Mouse (Mus musculus) midbrain, postnatal 0 days (tissue): Measurements from ENCODE around the gene Arhgef9. TPM values are rescaled to one million over a fixed set of nuclear protein-coding genes. Genes with fewer than 3 reads are reported as not detected.

Source experiments
- ATAC-seq: fragments of 200-750 bp; cut with Nextera tagmentation; 2 replicates; pipeline ENCODE4 v1.8.0; 2017; ENCODE audit warnings: moderate number of reproducible peaks, mild to moderate bottlenecking, moderate TSS enrichment, moderate library complexity; ENCODE audit not compliant: low FRiP score
- DNase-seq: peaks from one replicate; pipeline ENCODE4 v3.0.0-alpha.2; 2015; ENCODE audit warnings: low spot score
- H3K27ac ChIP-seq: fragments of 300-500 bp; sonication (generic); 2 replicates; pipeline ENCODE4 v1.5.1; 2014; ENCODE audit warnings: low read depth, mild to moderate bottlenecking, low read length, mixed read lengths
- H3K27me3 ChIP-seq: fragments of 300-500 bp; sonication (generic); 2 replicates; pipeline ENCODE4 v1.6.1; 2014; ENCODE audit warnings: low read length, control low read depth, mixed read lengths; ENCODE audit not compliant: insufficient read depth
- H3K36me3 ChIP-seq: fragments of 300-500 bp; sonication (generic); 2 replicates; pipeline ENCODE4 v1.6.1; 2014; ENCODE audit warnings: low read length, control low read depth, mixed read lengths; ENCODE audit not compliant: insufficient read depth
- H3K4me1 ChIP-seq: fragments of 300-500 bp; sonication (generic); 2 replicates; pipeline ENCODE4 v1.6.1; 2014; ENCODE audit warnings: mild to moderate bottlenecking, control low read depth, antibody characterized with exemption, low read length, mixed read lengths; ENCODE audit not compliant: insufficient read depth
- H3K4me2 ChIP-seq: fragments of 300-500 bp; sonication (generic); 2 replicates; pipeline ENCODE4 v1.6.1; 2014; ENCODE audit warnings: low read depth, mild to moderate bottlenecking, low read length, mixed read lengths; ENCODE audit not compliant: poor library complexity, severe bottlenecking
- H3K4me3 ChIP-seq: fragments of 300-500 bp; sonication (generic); 2 replicates; pipeline ENCODE4 v1.5.1; 2014; ENCODE audit warnings: low read depth, mild to moderate bottlenecking, low read length, moderate library complexity
- H3K9ac ChIP-seq: fragments of 300-500 bp; sonication (generic); replicated peaks from 2 replicates; pipeline ENCODE4 v1.6.1; 2014; ENCODE audit warnings: mild to moderate bottlenecking, low read length, moderate library complexity, mixed read lengths; ENCODE audit not compliant: poor library complexity, severe bottlenecking
- H3K9me3 ChIP-seq: fragments of 300-500 bp; sonication (generic); 2 replicates; pipeline ENCODE4 v1.6.1; 2016; ENCODE audit warnings: low read length, control low read depth
- CTCF ChIP-seq: IDR thresholded peaks from 2 replicates; pipeline ENCODE4 v1.5.1; 2016; ENCODE audit warnings: antibody characterized with exemption, mild to moderate bottlenecking
- WGBS: fragments of 180-500 bp; shearing (Covaris S2); extraction: QIAGEN DNeasy Blood & Tissue Kit; methylation state at CpG from one replicate; pipeline ENCODE4 v1.1.7; 2014; 5-methylcytosine and 5-hydroxymethylcytosine counted together
- polyA plus RNA-seq: library from polyadenylated mRNA; unstranded; fragments of >200 nt; fragmentation: Nextera tagmentation; extraction: Ambion mirVana; gene quantifications from 2 replicates; pipeline ENCODE4 v1.2.1, GENCODE M21; 2015
- total RNA-seq: library from RNA; depleted of rRNA; stranded (reverse); fragments of >200 nt; gene quantifications from 2 replicates; pipeline ENCODE4 v1.2.3, GENCODE M21; 2014

Arhgef9 gene
- total and polyA plus RNA-seq, 2 experiments from 2014 or later, result 31.6 to 61.1 TPM

GRCm38 (mm10) chrX:95131783-95132182 lies 64.9 kb downstream of the Arhgef9 start:
- no peak for ATAC-seq
- no peaks in the 10 kb centered on the region for H3K36me3 ChIP-seq
- no peak overlapping the region for H3K4me2 ChIP-seq
- H3K9me3 ChIP-seq, result no peaks in the 10 kb centered on the region
- no peak for DNase-seq
- no peak for TF ChIP-seq CTCF
- H3K27me3 ChIP-seq, result no peaks in the 10 kb centered on the region
- no peaks in the 10 kb centered on the region for H3K4me1 ChIP-seq
- no peak overlapping the region for H3K9ac ChIP-seq
- H3K27ac ChIP-seq, result no peak overlapping the region
- 91% methylated on average over 1 of the region's 1 CpGs for WGBS
- no peak overlapping the region for H3K4me3 ChIP-seq

- 44% methylated on average over 6 of the region's 6 CpGs for whole genome bisulfite sequencing
- TF ChIP-seq CTCF, result no peak
- H3K9ac ChIP-seq, result no peak overlapping the region
- no peaks in the 10 kb centered on the region for H3K9me3 ChIP-seq
- no peaks in the 10 kb centered on the region for H3K4me1 ChIP-seq
- H3K4me2 ChIP-seq, result no peak overlapping the region
- H3K4me3 ChIP-seq, result no peak overlapping the region
- ATAC-seq (no peak), DNase-seq (no peak)
- H3K27ac ChIP-seq, result no peak overlapping the region
- no peaks in the 10 kb centered on the region for H3K27me3 ChIP-seq
- no peaks in the 10 kb centered on the region for H3K36me3 ChIP-seq
These were observed 73.2 kb downstream of the Arhgef9 start for GRCm38 (mm10) chrX:95123462-95123861.

- no peaks in the 10 kb centered on the region for H3K36me3 ChIP-seq
- no peak for TF ChIP-seq CTCF
- no peak overlapping the region for H3K4me3 ChIP-seq
- no peak overlapping the region for H3K27ac ChIP-seq
- DNase-seq (no peak), ATAC-seq (no peak)
- no peaks in the 10 kb centered on the region for H3K9me3 ChIP-seq
- no peak overlapping the region for H3K4me2 ChIP-seq
- H3K27me3 ChIP-seq, result no peaks in the 10 kb centered on the region
- WGBS, result 66% methylated on average over 3 of the region's 3 CpGs
- H3K9ac ChIP-seq, result no peak overlapping the region
- H3K4me1 ChIP-seq, result no peaks in the 10 kb centered on the region
These were observed 92.3 kb downstream of the Arhgef9 start for GRCm38 (mm10) chrX:95104361-95104760.

- Histone ChIP-seq H3K9me3 (no peaks in the 10 kb centered on the region), H3K4me3 (no peak overlapping the region), H3K36me3 (no peaks in the 10 kb centered on the region), H3K4me2 (no peak overlapping the region), H3K27me3 (no peaks in the 10 kb centered on the region), H3K4me1 (no peaks in the 10 kb centered on the region), H3K9ac (no peak overlapping the region), H3K27ac (no peak overlapping the region)
- WGBS, result 77% methylated on average over 4 of the region's 4 CpGs
- no peak for DNase-seq
- no peak for ATAC-seq
- TF ChIP-seq CTCF, result no peak
These were observed 109.0 kb downstream of the Arhgef9 start for GRCm38 (mm10) chrX:95087674-95088073.

GRCm38 (mm10) chrX:95077013-95077699 lies 119.5 kb downstream of the Arhgef9 start:
- H3K27ac ChIP-seq, result no peak overlapping the region
- H3K4me2 ChIP-seq, result no peak overlapping the region
- no peaks in the 10 kb centered on the region for H3K27me3 ChIP-seq
- H3K9ac ChIP-seq, result no peak overlapping the region
- ATAC-seq, result no peak
- no peak for DNase-seq
- H3K36me3 ChIP-seq, result no peaks in the 10 kb centered on the region
- 87% methylated on average over 9 of the region's 9 CpGs for WGBS
- no peaks in the 10 kb centered on the region for H3K4me1 ChIP-seq
- TF ChIP-seq CTCF, result no peak
- no peaks in the 10 kb centered on the region for H3K9me3 ChIP-seq
- no peak overlapping the region for H3K4me3 ChIP-seq

- Histone ChIP-seq H3K27me3 (no peaks in the 10 kb centered on the region), H3K9me3 (no peaks in the 10 kb centered on the region), H3K4me3 (no peak overlapping the region), H3K27ac (no peak overlapping the region), H3K36me3 (no peaks in the 10 kb centered on the region), H3K4me2 (no peak overlapping the region), H3K9ac (no peak overlapping the region), H3K4me1 (no peaks in the 10 kb centered on the region)
- no peak for ATAC-seq
- TF ChIP-seq CTCF, result no peak
- WGBS, result 63% methylated on average over 5 of the region's 5 CpGs
- DNase-seq, result no peak
These were observed 168.7 kb downstream of the Arhgef9 start for GRCm38 (mm10) chrX:95027907-95028306.
